ENCODE assay signal across 18 mouse cellular contexts in genomic region chr9:75665364-75665763, GRCm38 (mm10). TPM values are rescaled to one million over a fixed set of nuclear protein-coding genes. Genes with fewer than 3 reads are reported as not detected.
"Had no signal": no experiment of that assay in that cellular context is flagged by ENCODE, and none has a peak within 500 bp of the region (broad histone marks: within the 10 kb centered on the region; RNA-seq: fewer than 3 reads in every experiment).

No protein-coding gene starts in this region.

- H3K4me2 ChIP-seq: kidney, embryonic 15.5 days; liver, embryonic 11.5 days; liver, embryonic 15.5 days; midbrain, embryonic 13.5 days; neural tube, embryonic 12.5 days had no signal

- DNase-seq: kidney, adult 18-20 months; kidney, postnatal 25 days; lung, adult 2 months; lung, postnatal 36 days; retina, postnatal 1 day; right cerebral cortex, postnatal 4 days; spleen, adult 18-20 months; thymus, adult 2 months; thymus, postnatal 36 days had no signal

- H3K9me3 ChIP-seq: kidney, embryonic 15.5 days; limb, embryonic 10.5 days; liver, embryonic 15.5 days; midbrain, embryonic 13.5 days; neural tube, embryonic 12.5 days had no signal

- H3K36me3 ChIP-seq: kidney, embryonic 15.5 days; limb, embryonic 10.5 days; liver, embryonic 15.5 days had no signal

- H3K4me3 ChIP-seq: kidney, embryonic 15.5 days; left cerebral cortex, adult 2 months; limb, embryonic 10.5 days; liver, embryonic 15.5 days; midbrain, embryonic 13.5 days; neural tube, embryonic 12.5 days had no signal

- H3K4me1 ChIP-seq: kidney, embryonic 15.5 days; limb, embryonic 10.5 days; liver, embryonic 15.5 days; midbrain, embryonic 13.5 days; neural tube, embryonic 12.5 days had no signal

- H3K27me3 ChIP-seq: kidney, embryonic 15.5 days; liver, embryonic 15.5 days; midbrain, embryonic 13.5 days; neural tube, embryonic 12.5 days had no signal

- H3K27ac ChIP-seq: kidney, embryonic 15.5 days; left cerebral cortex, adult 2 months; limb, embryonic 10.5 days; liver, embryonic 15.5 days; midbrain, embryonic 13.5 days; neural tube, embryonic 12.5 days had no signal

- H3K9ac ChIP-seq: kidney, embryonic 15.5 days; liver, embryonic 15.5 days; midbrain, embryonic 13.5 days; neural tube, embryonic 12.5 days had no signal

- ATAC-seq: midbrain, embryonic 13.5 days had no signal

RNA-seq across cellular contexts. Expression of gene Scg3, which starts 18.5 kb away (rescaled TPM):
- total RNA-seq: megakaryocyte progenitor cell, adult 5-6 weeks; monocyte, adult 5-6 weeks had no signal
- polyA plus RNA-seq: limb, embryonic 10.5 days; liver, embryonic 15.5 days had no signal
